Mouse (Mus musculus) neural tube, embryonic 15.5 days (tissue): ENCODE measurements at regions not wholly inside any gene's neighbourhood (a gene's known extent, or its start where the extent isn't known, plus 50 kb on each side); places are given as distances from the start of the nearest gene placed in this dataset.

Source experiments
- ATAC-seq: fragments of 200-750 bp; cut with Nextera tagmentation; 2 replicates; pipeline ENCODE4 v1.8.0; 2017; ENCODE audit warnings: mild to moderate bottlenecking, moderate TSS enrichment, moderate library complexity; ENCODE audit not compliant: low FRiP score
- H3K27ac ChIP-seq: fragments of 300-500 bp; sonication (generic); replicated peaks from 2 replicates; pipeline ENCODE4 v1.5.1; 2015; ENCODE audit warnings: mild to moderate bottlenecking, inconsistent platforms
- H3K27me3 ChIP-seq: fragments of 300-500 bp; sonication (generic); replicated peaks from 2 replicates; pipeline ENCODE4 v1.6.1; 2015; ENCODE audit warnings: inconsistent platforms
- H3K36me3 ChIP-seq: fragments of 300-500 bp; sonication (generic); 2 replicates; pipeline ENCODE4 v1.6.1; 2015; ENCODE audit warnings: inconsistent platforms
- H3K4me1 ChIP-seq: fragments of 300-500 bp; sonication (generic); 2 replicates; pipeline ENCODE4 v1.6.1; 2015; ENCODE audit warnings: inconsistent platforms
- H3K4me2 ChIP-seq: fragments of 300-500 bp; sonication (generic); 2 replicates; pipeline ENCODE4 v1.6.1; 2015; ENCODE audit warnings: inconsistent platforms, mild to moderate bottlenecking, moderate library complexity
- H3K4me3 ChIP-seq: fragments of 300-500 bp; sonication (generic); replicated peaks from 2 replicates; pipeline ENCODE4 v1.5.1; 2015; ENCODE audit warnings: mild to moderate bottlenecking, inconsistent platforms
- H3K9ac ChIP-seq: fragments of 300-500 bp; sonication (generic); replicated peaks from 2 replicates; pipeline ENCODE4 v1.6.1; 2015; ENCODE audit warnings: mild to moderate bottlenecking, inconsistent platforms
- H3K9me3 ChIP-seq: fragments of 300-500 bp; sonication (generic); replicated peaks from 2 replicates; pipeline ENCODE4 v1.6.1; 2016; ENCODE audit warnings: inconsistent platforms
- WGBS: fragments of 180-500 bp; shearing (Covaris S2); methylation state at CpG from one replicate; pipeline ENCODE4 v1.1.7; 2015; ENCODE audit warnings: mixed read lengths; 5-methylcytosine and 5-hydroxymethylcytosine counted together

- no peaks in the 10 kb centered on the region for H3K9me3 ChIP-seq
- no peak for ATAC-seq
- no peak overlapping the region for H3K9ac ChIP-seq
- 71% methylated on average over 5 of the region's 5 CpGs for WGBS
- H3K27me3 ChIP-seq: no peaks in the 10 kb centered on the region
- H3K4me1 ChIP-seq: no peaks in the 10 kb centered on the region
- H3K27ac ChIP-seq: no peak overlapping the region
- no peaks in the 10 kb centered on the region for H3K36me3 ChIP-seq
- H3K4me3 ChIP-seq: no peak overlapping the region
- H3K4me2 ChIP-seq: no peak overlapping the region
These were observed 76.1 kb upstream of the Cachd1 start for GRCm38 (mm10) chr4:100700418-100700817.

DNA sequence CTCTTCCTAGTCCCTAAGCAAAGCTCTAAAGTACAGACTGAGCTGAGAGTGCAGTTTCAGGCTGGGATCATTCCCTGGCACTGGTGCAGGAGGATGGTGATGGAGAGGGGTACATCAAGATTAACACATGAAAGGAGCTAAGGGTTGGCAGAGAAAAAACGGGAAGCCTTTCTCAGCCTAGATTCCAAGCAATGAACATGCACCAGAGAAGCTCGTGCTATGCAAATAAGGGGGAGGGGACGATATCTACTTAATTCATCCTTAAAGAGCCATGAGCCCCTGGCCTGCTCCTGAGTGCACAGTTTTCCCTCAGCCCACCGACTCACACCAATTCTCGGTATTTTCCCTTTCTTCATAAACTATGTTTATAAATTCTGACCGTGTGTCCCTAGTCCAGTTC, 70.5 kb upstream of the Cachd1 start:
- 22% methylated on average over 6 of the region's 6 CpGs for WGBS
- Histone ChIP-seq H3K9ac (no peak overlapping the region), H3K4me2 (no peak overlapping the region), H3K27ac (no peak overlapping the region), H3K9me3 (no peaks in the 10 kb centered on the region), H3K36me3 (no peaks in the 10 kb centered on the region), H3K4me1 (no peaks in the 10 kb centered on the region), H3K4me3 (no peak overlapping the region), H3K27me3 (no peaks in the 10 kb centered on the region)
- no peak for ATAC-seq

- H3K4me2 ChIP-seq: no peak overlapping the region
- H3K4me3 ChIP-seq: no peak overlapping the region
- no peaks in the 10 kb centered on the region for H3K4me1 ChIP-seq
- H3K9ac ChIP-seq: no peak overlapping the region
- ATAC-seq: no peak
- no peaks in the 10 kb centered on the region for H3K36me3 ChIP-seq
- 73% methylated on average over 6 of the region's 6 CpGs for WGBS
- no peaks in the 10 kb centered on the region for H3K27me3 ChIP-seq
- no peak overlapping the region for H3K27ac ChIP-seq
- no peaks in the 10 kb centered on the region for H3K9me3 ChIP-seq
These were observed 69.3 kb upstream of the Cachd1 start for GRCm38 (mm10) chr4:100707125-100707524.

GRCm38 (mm10) chr4:100708247-100708646, 68.2 kb upstream of the Cachd1 start:
- no peak for ATAC-seq
- WGBS: 95% methylated on average over 5 of the region's 5 CpGs
- no peaks in the 10 kb centered on the region for H3K27me3 ChIP-seq
- H3K9ac ChIP-seq: no peak overlapping the region
- no peak overlapping the region for H3K27ac ChIP-seq
- no peak overlapping the region for H3K4me3 ChIP-seq
- H3K9me3 ChIP-seq: no peaks in the 10 kb centered on the region
- H3K4me1 ChIP-seq: no peaks in the 10 kb centered on the region
- no peak overlapping the region for H3K4me2 ChIP-seq
- no peaks in the 10 kb centered on the region for H3K36me3 ChIP-seq

DNA sequence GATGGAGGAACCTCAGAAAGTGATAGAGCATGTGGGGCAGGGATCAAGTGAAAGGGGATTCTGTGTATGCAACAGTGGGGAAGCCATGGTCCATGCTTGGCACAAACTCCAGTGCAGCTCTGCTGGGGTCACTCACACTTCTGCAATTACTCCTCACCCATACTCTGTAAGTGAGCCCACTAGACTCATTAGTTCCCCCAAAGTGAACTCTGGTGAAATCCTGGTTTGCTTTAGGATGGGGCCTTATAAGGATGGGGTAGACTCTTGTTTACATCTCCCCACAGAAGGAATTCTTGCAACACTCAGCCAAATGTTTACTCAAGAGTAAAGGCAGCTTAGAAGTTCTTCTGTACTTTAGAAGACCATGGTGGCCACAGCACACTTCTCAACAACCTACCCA, 62.2 kb upstream of the Cachd1 start:
- Histone ChIP-seq H3K4me1 (no peaks in the 10 kb centered on the region), H3K9ac (no peak overlapping the region), H3K27me3 (no peaks in the 10 kb centered on the region), H3K4me3 (no peak overlapping the region), H3K9me3 (no peaks in the 10 kb centered on the region), H3K4me2 (no peak overlapping the region), H3K27ac (no peak overlapping the region), H3K36me3 (no peaks in the 10 kb centered on the region)
- no peak for ATAC-seq

DNA sequence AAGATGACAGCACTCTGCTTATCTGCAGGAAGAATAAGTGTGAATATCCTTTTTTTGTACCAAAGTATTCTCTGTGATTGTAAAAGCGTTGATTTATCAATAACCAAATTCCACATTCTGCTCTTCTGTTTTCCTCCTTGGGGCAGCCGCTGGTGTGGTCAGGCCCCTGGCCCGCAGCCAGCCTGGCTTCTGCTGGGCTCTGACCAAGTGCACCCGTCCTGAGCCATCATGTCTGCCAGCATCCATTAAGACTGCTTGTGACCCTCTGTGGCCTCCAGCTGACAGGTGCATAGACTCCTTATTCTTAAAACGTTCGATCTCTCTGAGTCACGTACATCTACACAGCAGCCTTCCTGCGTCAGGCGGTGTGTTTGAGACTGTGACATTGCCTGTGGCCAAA, 58.9 kb upstream of the Cachd1 start:
- 88% methylated on average over 9 of the region's 9 CpGs for WGBS
- no peaks in the 10 kb centered on the region for H3K9me3 ChIP-seq
- H3K27ac ChIP-seq: no peak overlapping the region
- ATAC-seq: no peak
- no peaks in the 10 kb centered on the region for H3K4me1 ChIP-seq
- H3K4me3 ChIP-seq: no peak overlapping the region
- no peak overlapping the region for H3K9ac ChIP-seq
- H3K4me2 ChIP-seq: no peak overlapping the region
- H3K36me3 ChIP-seq: no peaks in the 10 kb centered on the region
- no peaks in the 10 kb centered on the region for H3K27me3 ChIP-seq

DNA sequence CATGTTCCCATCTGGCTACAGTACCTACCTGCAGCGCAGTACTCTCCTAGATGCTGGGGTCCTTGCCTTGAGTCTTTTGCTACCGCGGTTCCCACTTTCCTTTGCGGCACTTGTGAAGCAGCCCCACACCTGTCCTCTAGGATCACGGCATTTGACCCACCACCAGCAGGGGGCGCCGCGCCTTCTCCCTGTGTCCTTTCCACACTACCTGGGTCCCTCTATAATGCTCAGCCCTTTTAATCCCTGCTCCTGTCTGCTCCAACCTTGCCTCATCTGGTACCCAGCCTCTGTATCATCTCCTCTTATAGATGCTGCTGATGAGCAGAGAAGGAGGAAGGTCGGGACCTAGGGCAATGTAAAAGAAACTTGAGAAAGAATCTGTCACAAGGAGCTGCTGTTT, 53.9 kb upstream of the Cachd1 start:
- no peaks in the 10 kb centered on the region for H3K36me3 ChIP-seq
- no peak overlapping the region for H3K9ac ChIP-seq
- no peak for ATAC-seq
- H3K4me3 ChIP-seq: no peak overlapping the region
- H3K27me3 ChIP-seq: no peaks in the 10 kb centered on the region
- no peak overlapping the region for H3K4me2 ChIP-seq
- 23% methylated on average over 9 of the region's 9 CpGs for WGBS
- H3K9me3 ChIP-seq: no peaks in the 10 kb centered on the region
- H3K4me1 ChIP-seq: 0 out of 2 replicates have a peak, but pooled peaks cover 4% of the 10 kb centered on the region
- no peak overlapping the region for H3K27ac ChIP-seq

- no peak overlapping the region for H3K9ac ChIP-seq
- no peak overlapping the region for H3K4me2 ChIP-seq
- no peak overlapping the region for H3K4me3 ChIP-seq
- 0 out of 2 replicates have a peak, but pooled peaks cover 4% of the 10 kb centered on the region for H3K4me1 ChIP-seq
- no peaks in the 10 kb centered on the region for H3K9me3 ChIP-seq
- 82% methylated on average over 5 of the region's 5 CpGs for WGBS
- no peak overlapping the region for H3K27ac ChIP-seq
- no peak for ATAC-seq
- no peaks in the 10 kb centered on the region for H3K36me3 ChIP-seq
- H3K27me3 ChIP-seq: no peaks in the 10 kb centered on the region
These were observed 53.4 kb upstream of the Cachd1 start for GRCm38 (mm10) chr4:100723053-100723452.

GRCm38 (mm10) chr4:100725811-100726210, 50.7 kb upstream of the Cachd1 start:
- WGBS: 96% methylated on average over 7 of the region's 7 CpGs
- Histone ChIP-seq H3K9me3 (no peaks in the 10 kb centered on the region), H3K27me3 (no peaks in the 10 kb centered on the region), H3K27ac (no peak overlapping the region), H3K4me1 (0 out of 2 replicates have a peak, but pooled peaks cover 4% of the 10 kb centered on the region), H3K9ac (no peak overlapping the region), H3K36me3 (no peaks in the 10 kb centered on the region), H3K4me2 (no peak overlapping the region), H3K4me3 (no peak overlapping the region)
- no peak for ATAC-seq

DNA sequence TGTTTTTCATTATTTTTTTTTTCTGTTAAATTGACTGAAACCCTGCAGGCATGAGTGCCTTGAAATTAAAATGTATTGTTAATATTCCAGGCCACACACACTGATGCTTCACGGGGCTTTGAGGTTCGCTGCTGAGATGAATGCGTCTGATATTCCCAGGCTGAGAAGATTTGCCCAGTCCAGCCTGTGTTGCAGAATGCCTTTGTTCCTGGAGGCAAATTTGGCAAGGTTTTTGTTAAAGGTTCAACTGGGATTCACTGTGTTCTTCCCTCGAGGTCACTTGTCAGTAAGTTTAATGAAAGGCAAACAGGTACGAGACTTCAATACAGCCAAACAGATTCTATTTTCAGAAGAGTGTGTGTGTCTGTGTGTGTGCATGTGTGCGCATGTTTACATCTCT, 50.0 kb upstream of the Cachd1 start:
- no peaks in the 10 kb centered on the region for H3K9me3 ChIP-seq
- H3K9ac ChIP-seq: no peak overlapping the region
- no peaks in the 10 kb centered on the region for H3K27me3 ChIP-seq
- 40% methylated on average over 6 of the region's 6 CpGs for WGBS
- no peak overlapping the region for H3K4me3 ChIP-seq
- ATAC-seq: no peak
- H3K27ac ChIP-seq: no peak overlapping the region
- H3K36me3 ChIP-seq: no peaks in the 10 kb centered on the region
- no peak overlapping the region for H3K4me2 ChIP-seq
- 0 out of 2 replicates have a peak, but pooled peaks cover 4% of the 10 kb centered on the region for H3K4me1 ChIP-seq
